Mouse (Mus musculus) E14TG2a.4 (cell line): ENCODE measurements around the gene Sox15.

Source experiments
- H3K27me3 ChIP-seq: 2 replicates; pipeline ENCODE4 v1.6.1; 2014; ENCODE audit warnings: low read length, control low read depth; ENCODE audit not compliant: insufficient read depth
- H3K36me3 ChIP-seq: 2 replicates; pipeline ENCODE4 v1.6.1; 2014; ENCODE audit warnings: low read length, control low read depth; ENCODE audit not compliant: insufficient read depth
- H3K4me1 ChIP-seq: replicated peaks from 2 replicates; pipeline ENCODE4 v1.6.1; 2014; ENCODE audit warnings: low read depth, low read length, control low read depth
- H3K4me3 ChIP-seq: replicated peaks from 2 replicates; pipeline ENCODE4 v1.5.1; 2014; ENCODE audit warnings: mild to moderate bottlenecking, low read length
- H3K9me3 ChIP-seq: 2 replicates; pipeline ENCODE4 v1.6.1; 2014; ENCODE audit warnings: low read length, control low read depth
- CTCF ChIP-seq: conservative IDR thresholded peaks from 2 replicates; pipeline ENCODE4 v1.5.1; 2014; ENCODE audit warnings: low read length
- NANOG ChIP-seq: IDR thresholded peaks from 2 replicates; pipeline ENCODE4 v1.6.1; 2014; ENCODE audit warnings: borderline replicate concordance, low read length, mixed read lengths
- POU5F1 ChIP-seq: IDR thresholded peaks from 2 replicates; pipeline ENCODE4 v1.6.1; 2014; ENCODE audit warnings: low read length, borderline replicate concordance

Sox15 gene

DNA sequence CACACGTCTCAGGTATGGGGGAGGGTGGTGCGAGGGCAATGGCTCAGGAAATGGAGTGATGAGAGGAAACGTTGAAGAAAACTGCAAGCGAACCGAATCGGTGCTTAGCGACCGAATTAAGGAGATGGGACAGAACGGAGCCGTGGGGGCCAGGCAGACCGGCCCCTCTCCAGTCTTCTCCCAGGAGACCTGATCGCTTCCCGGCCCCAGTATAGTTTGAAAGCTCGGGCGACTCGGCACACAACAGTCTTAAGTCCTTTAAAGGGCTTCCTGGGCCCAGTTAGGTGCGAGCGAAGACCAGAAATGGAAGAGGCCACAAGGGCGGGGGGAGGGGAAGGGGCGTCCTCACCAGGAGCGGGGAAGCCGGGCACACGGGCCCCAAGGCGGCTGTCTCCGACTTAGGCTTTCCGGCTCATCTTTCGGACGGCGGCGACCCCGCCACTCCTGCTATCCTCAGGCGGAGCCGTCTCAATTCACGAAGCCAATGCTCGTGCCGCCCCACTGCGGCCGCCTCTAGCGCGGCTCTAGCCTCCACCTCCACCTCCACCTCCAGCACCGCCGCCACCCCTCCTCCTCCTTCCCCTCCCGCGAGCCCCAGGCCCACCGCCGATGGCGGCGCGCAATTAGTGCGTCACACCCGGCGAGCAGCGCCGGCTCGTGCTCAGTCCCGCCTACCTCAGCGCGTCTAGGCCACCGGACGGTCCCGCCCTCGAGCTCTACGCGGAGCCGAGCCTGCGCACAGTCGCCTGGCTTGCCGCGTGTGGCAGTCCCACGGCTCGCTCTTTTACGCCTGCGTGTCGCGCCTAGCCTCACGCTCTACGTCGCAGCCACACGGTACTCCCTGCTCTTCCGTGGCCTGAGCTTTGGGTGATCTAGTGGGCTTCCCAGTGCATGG lies 26.4 kb downstream of the Sox15 start, which contains the start of gene Senp3:
Senp3 (minus strand) TSS at position 771 of the 895 bp plus-strand sequence.
- H3K4me3 ChIP-seq, result peak within 1 kb of the TSS; percentile 95
- peaks cover 85% of the 10 kb centered on the region for H3K4me1 ChIP-seq
- H3K36me3 ChIP-seq, result peaks cover 56% of the 10 kb centered on the region
- no peaks in the 10 kb centered on the region for H3K9me3 ChIP-seq
- no peak for TF ChIP-seq POU5F1
- no peak for TF ChIP-seq CTCF
- no peak for TF ChIP-seq NANOG
- no peaks in the 10 kb centered on the region for H3K27me3 ChIP-seq

DNA sequence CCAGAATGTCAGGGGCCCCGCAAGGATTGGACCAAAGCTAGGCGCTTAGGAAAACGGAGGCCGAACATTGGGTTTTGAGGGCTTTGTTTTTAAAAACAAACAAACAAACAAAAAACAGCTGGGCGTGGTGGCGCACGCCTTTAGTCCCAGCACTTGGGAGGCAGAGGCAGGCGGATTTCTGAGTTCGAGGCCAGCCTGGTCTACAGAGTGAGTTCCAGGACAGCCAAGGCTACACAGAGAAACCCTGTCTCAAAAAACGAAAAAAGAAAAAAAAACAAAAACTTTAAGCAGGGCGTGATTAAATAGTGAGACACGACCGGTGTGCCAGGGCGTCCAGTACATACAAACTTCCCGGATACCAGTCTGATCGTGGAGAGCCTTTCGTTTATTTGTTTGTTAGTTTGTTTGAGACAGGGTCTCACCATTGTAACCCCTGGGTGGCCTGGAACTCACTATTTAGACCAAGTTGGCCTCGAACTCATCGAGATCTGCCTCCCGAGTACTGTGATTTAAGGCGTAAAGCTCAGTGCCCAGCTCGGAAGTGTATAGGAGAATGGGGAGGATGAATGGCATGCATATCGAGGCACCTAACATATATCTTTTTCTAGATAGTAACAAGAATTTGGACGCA lies 27.2 kb downstream of the Sox15 start:
- H3K4me3 ChIP-seq, result peak overlapping the region; percentile 95
- peaks cover 85% of the 10 kb centered on the region for H3K4me1 ChIP-seq
- no peaks in the 10 kb centered on the region for H3K27me3 ChIP-seq
- no peak for TF ChIP-seq NANOG
- TF ChIP-seq POU5F1, result no peak
- TF ChIP-seq CTCF, result no peak
- peaks cover 53% of the 10 kb centered on the region for H3K36me3 ChIP-seq
- H3K9me3 ChIP-seq, result no peaks in the 10 kb centered on the region

- Histone ChIP-seq H3K9me3 (no peaks in the 10 kb centered on the region), H3K27me3 (no peaks in the 10 kb centered on the region), H3K36me3 (peaks cover 53% of the 10 kb centered on the region), H3K4me1 (peaks cover 86% of the 10 kb centered on the region), H3K4me3 (peak overlapping the region; percentile 95)
- TF ChIP-seq POU5F1, result no peak
- TF ChIP-seq CTCF, result peak; percentile 89
These were observed 27.9 kb downstream of the Sox15 start for GRCm38 (mm10) chr11:69682840-69683533.

GRCm38 (mm10) chr11:69683576-69683975 lies 28.5 kb downstream of the Sox15 start:
- Histone ChIP-seq H3K4me3 (peak overlapping the region; percentile 95; the same call in 1 of the 2 replicates), H3K36me3 (peaks cover 52% of the 10 kb centered on the region), H3K9me3 (no peaks in the 10 kb centered on the region), H3K27me3 (no peaks in the 10 kb centered on the region), H3K4me1 (peaks cover 86% of the 10 kb centered on the region)
- TF ChIP-seq NANOG (no peak), CTCF (no peak), POU5F1 (no peak)

DNA sequence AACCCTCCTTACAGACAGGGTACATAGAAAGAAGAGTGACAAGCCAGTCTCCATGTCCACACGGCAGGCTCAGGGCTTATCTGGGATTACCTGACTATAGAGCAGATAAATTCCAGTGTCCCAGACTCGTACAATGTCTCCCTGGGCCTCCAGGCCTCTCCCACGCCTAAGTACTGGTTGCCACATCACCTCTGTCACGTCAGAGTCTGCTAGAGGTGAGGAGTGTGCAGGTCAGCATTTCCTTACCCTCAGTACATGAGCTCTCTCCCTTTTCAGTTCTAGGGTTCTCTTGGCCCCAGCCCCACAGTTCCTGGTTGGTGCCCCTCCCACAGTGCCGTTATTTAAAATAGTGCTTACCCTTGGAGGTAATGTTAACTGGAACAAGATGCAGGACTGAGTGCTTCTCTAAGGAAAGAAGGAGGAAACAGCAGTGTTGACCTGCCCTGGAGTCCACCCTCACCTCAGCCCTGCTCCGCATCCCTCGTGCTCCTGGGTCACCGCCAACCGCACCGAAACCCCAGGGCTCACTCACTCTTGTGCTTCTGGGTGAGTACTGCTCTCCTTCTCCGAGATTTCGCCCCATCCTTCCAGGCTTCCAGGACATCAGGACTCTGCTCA lies 29.1 kb downstream of the Sox15 start:
- peak overlapping the region; percentile 95 for H3K4me3 ChIP-seq
- peaks cover 87% of the 10 kb centered on the region for H3K4me1 ChIP-seq
- peaks cover 45% of the 10 kb centered on the region for H3K36me3 ChIP-seq
- H3K9me3 ChIP-seq, result no peaks in the 10 kb centered on the region
- TF ChIP-seq POU5F1 (no peak), CTCF (no peak), NANOG (no peak)
- H3K27me3 ChIP-seq, result no peaks in the 10 kb centered on the region

DNA sequence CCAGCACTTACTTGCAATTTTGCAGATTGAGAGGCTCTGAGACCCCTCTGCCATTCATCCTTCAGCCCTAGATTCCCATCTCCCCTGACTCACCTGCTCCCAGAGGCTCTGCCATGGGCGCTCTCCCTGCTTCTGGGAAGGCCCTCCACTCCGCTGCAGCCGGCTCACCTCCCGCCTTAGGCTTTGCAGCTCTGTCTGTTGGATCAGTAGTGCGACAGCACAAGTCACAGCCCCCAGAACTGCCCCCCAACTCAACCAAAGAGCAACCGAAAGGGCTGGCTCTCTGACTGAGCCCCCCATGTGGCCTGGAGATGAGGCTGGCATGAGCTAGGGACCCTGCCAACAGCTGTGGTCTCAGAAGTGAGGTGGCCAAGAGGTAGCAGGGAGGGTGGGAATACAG lies 29.8 kb downstream of the Sox15 start:
- peak overlapping the region; percentile 95 for H3K4me3 ChIP-seq
- no peaks in the 10 kb centered on the region for H3K27me3 ChIP-seq
- H3K36me3 ChIP-seq, result peaks cover 39% of the 10 kb centered on the region
- H3K4me1 ChIP-seq, result peaks cover 86% of the 10 kb centered on the region
- no peaks in the 10 kb centered on the region for H3K9me3 ChIP-seq
- no peak for TF ChIP-seq CTCF
- no peak for TF ChIP-seq NANOG
- no peak for TF ChIP-seq POU5F1

DNA sequence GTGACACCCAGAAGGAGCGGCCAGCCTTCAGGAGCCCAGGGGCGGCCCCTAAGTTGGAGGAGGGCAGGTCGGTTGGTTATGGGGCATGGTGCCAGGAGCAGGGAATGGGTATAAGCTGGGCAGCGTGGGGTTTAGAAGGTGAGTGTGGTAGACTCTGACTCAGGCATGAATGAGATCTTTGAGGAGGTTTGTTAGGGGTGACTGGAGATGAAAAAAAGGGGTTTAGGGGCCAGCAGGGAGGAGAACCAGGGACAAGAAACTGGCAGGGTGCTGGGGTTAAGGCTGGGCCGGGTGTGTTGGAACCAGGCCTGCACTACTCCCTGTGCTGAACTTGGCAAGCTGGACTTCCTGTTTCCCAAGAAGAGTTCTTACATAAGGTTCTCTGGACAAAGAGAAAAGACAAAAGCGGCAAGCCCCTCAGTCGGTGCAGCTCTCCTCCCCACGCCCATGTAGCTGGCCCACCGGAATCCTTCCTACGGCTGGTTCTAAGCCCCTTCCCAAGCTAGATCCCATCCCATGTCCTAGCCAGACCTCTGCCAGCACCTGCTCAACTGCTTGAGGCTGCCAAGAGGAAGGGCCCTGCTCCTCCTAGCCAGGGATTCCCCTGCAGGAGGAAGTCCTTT lies 30.5 kb downstream of the Sox15 start, which contains the start of gene Tnfsf13:
Tnfsf13 (minus strand) TSS at position 259 of the 623 bp plus-strand sequence.
- Histone ChIP-seq H3K4me1 (peaks cover 86% of the 10 kb centered on the region), H3K4me3 (peak within 1 kb of the TSS; percentile 95), H3K9me3 (no peaks in the 10 kb centered on the region), H3K27me3 (no peaks in the 10 kb centered on the region), H3K36me3 (peaks cover 34% of the 10 kb centered on the region)
- TF ChIP-seq POU5F1 (no peak), CTCF (no peak), NANOG (no peak)
